Mouse (Mus musculus): ENCODE measurements around the gene Rgs6. TPM values are rescaled to one million over a fixed set of nuclear protein-coding genes. Genes with fewer than 3 reads are reported as not detected.

Gene Rgs6
- total and polyA plus RNA-seq, 2 experiments = 0.09 TPM; not detected in 1

DNA sequence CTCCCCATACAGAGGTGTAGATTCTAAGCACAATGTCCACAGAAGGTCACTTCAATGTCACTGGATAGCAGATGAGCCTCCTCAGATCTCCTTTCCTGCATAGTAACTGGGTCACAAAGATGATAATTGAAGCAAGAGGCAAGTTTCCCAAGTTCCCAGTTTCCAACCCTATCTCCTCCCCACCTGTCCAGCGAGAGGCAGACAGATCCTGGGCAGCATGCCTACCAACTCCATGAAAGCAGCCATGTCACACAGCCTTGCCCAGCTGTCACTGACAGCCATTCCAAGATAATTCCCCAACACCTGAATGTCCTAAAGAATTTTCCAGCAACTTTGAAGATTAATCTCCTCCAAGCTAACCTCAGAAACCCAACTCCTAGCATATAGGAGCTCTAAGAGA, 399.6 kb downstream of the Rgs6 start:
- DNase-seq (ENCODE audit: extremely low read depth, low read depth, low spot score) = no peak
- no peak overlapping the region for H3K4me3 ChIP-seq (ENCODE audit: insufficient read depth, low read depth, low read length)
- no peaks in the 10 kb centered on the region for H3K4me1 ChIP-seq (ENCODE audit: control insufficient read depth, insufficient read depth, low read length)
- 91% methylated on average over 1 of the region's 1 CpGs for WGBS
- TF ChIP-seq CTCF (IDR thresholded peaks at IDR 0.05; ENCODE audit: low read depth, low read length) (no peak), POLR2A (IDR thresholded peaks at IDR 0.05; ENCODE audit: extremely low read depth, insufficient read depth, low read length) (no peak)
- no peaks in the 10 kb centered on the region for H3K36me3 ChIP-seq (ENCODE audit: control insufficient read depth, insufficient read depth, low read length)
- no peak overlapping the region for H3K27ac ChIP-seq (replicated peaks; ENCODE audit: insufficient read depth, low read depth, low read length)
- no peak overlapping the region for H3K9ac ChIP-seq (ENCODE audit: low read depth, low read length)
- H3K79me2 ChIP-seq (ENCODE audit: control insufficient read depth, insufficient read depth, low read length) = no peaks in the 10 kb centered on the region
- no peaks in the 10 kb centered on the region for H3K27me3 ChIP-seq (ENCODE audit: control insufficient read depth, insufficient read depth, low read length)

GRCm38 (mm10) chr12:82993905-82994304, 405.8 kb downstream of the Rgs6 start:
- H3K36me3 ChIP-seq (ENCODE audit: control insufficient read depth, insufficient read depth, low read length) = no peaks in the 10 kb centered on the region
- no peaks in the 10 kb centered on the region for H3K4me1 ChIP-seq (ENCODE audit: control insufficient read depth, insufficient read depth, low read length)
- no peaks in the 10 kb centered on the region for H3K27me3 ChIP-seq (ENCODE audit: control insufficient read depth, insufficient read depth, low read length)
- H3K9ac ChIP-seq (ENCODE audit: low read depth, low read length) = no peak overlapping the region
- H3K79me2 ChIP-seq (ENCODE audit: control insufficient read depth, insufficient read depth, low read length) = no peaks in the 10 kb centered on the region
- 49% methylated on average over 4 of the region's 4 CpGs for WGBS
- no peak overlapping the region for H3K27ac ChIP-seq (replicated peaks; ENCODE audit: insufficient read depth, low read depth, low read length)
- no peak overlapping the region for H3K4me3 ChIP-seq (ENCODE audit: insufficient read depth, low read depth, low read length)
- no peak for TF ChIP-seq POLR2A (IDR thresholded peaks at IDR 0.05; ENCODE audit: extremely low read depth, insufficient read depth, low read length)
- no peak for TF ChIP-seq CTCF (IDR thresholded peaks at IDR 0.05; ENCODE audit: low read depth, low read length)
- no peak for DNase-seq (ENCODE audit: extremely low read depth, low read depth, low spot score)

DNA sequence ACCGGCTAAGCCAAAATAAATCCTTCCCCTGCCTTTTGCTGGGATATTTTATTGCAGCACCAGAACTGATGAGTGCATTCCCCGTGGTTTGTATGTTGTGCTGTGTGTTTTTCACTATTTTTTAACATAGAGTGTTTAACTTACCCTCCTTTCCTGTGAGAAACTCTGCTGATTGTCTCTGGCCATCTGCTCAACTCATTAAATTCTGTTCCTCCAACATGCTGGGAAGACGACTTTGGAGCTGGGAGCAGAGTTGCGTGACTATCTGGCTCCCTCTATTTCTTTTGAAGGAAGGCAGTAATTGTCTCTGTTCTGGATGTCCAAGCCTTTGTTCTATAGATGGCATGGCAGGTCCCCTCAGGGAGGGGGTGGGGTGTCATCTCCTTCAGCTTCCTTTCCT, 408.7 kb downstream of the Rgs6 start:
- H3K79me2 ChIP-seq (ENCODE audit: control insufficient read depth, insufficient read depth, low read length) = no peaks in the 10 kb centered on the region
- WGBS = 61% methylated on average over 4 of the region's 4 CpGs
- H3K27ac ChIP-seq (replicated peaks; ENCODE audit: insufficient read depth, low read depth, low read length) = no peak overlapping the region
- H3K4me1 ChIP-seq (ENCODE audit: control insufficient read depth, insufficient read depth, low read length) = no peaks in the 10 kb centered on the region
- H3K9ac ChIP-seq (ENCODE audit: low read depth, low read length) = no peak overlapping the region
- no peak for DNase-seq (ENCODE audit: extremely low read depth, low read depth, low spot score)
- H3K4me3 ChIP-seq (ENCODE audit: insufficient read depth, low read depth, low read length) = no peak overlapping the region
- TF ChIP-seq POLR2A (IDR thresholded peaks at IDR 0.05; ENCODE audit: extremely low read depth, insufficient read depth, low read length) (no peak), CTCF (IDR thresholded peaks at IDR 0.05; ENCODE audit: low read depth, low read length) (no peak)
- H3K36me3 ChIP-seq (ENCODE audit: control insufficient read depth, insufficient read depth, low read length) = no peaks in the 10 kb centered on the region
- no peaks in the 10 kb centered on the region for H3K27me3 ChIP-seq (ENCODE audit: control insufficient read depth, insufficient read depth, low read length)

GRCm38 (mm10) chr12:82998682-82999332, 410.7 kb downstream of the Rgs6 start:
- Histone ChIP-seq H3K36me3 (ENCODE audit: control insufficient read depth, insufficient read depth, low read length) (no peaks in the 10 kb centered on the region), H3K27ac (replicated peaks; ENCODE audit: insufficient read depth, low read depth, low read length) (no peak overlapping the region), H3K79me2 (ENCODE audit: control insufficient read depth, insufficient read depth, low read length) (no peaks in the 10 kb centered on the region), H3K4me3 (ENCODE audit: insufficient read depth, low read depth, low read length) (no peak overlapping the region), H3K9ac (ENCODE audit: low read depth, low read length) (no peak overlapping the region), H3K4me1 (ENCODE audit: control insufficient read depth, insufficient read depth, low read length) (no peaks in the 10 kb centered on the region), H3K27me3 (ENCODE audit: control insufficient read depth, insufficient read depth, low read length) (no peaks in the 10 kb centered on the region)
- 74% methylated on average over 10 of the region's 10 CpGs for WGBS
- peak; percentile 16 for DNase-seq (ENCODE audit: extremely low read depth, low read depth, low spot score)
- TF ChIP-seq CTCF (IDR thresholded peaks at IDR 0.05; ENCODE audit: low read depth, low read length) (no peak), POLR2A (IDR thresholded peaks at IDR 0.05; ENCODE audit: extremely low read depth, insufficient read depth, low read length) (no peak)

DNA sequence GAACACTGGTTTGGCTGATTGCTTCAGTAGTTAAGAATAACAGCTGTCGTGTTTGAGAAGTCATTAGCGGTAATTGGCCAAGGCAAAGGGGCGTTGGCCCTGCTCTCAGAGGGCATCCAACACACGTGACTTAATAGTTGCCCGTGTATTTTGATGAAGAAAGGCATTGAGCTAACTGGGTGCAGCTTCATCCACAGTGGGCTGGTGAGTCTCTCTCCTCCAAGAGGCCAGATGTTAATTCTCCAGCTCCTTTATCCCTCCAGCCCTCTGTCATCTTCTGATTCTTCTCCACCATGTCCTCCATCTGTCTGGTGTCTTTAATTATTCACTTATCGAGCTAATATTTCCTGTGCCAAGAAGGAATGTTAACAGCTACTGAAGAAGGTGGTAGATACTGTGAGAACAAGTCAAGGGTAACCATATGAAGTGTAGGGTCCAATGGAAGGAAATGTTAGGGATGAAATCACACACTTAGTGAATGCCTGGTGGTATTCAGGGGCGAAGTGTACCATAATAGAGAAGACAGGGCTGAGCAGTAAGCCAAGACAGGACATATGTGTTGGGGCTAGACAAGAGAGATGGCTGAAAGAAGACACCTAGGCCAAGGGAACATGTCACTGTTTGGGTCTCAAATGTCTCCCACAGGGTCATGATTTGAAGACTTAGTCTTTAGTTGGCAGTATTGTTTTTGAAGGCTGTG, 411.4 kb downstream of the Rgs6 start:
- 88% methylated on average over 7 of the region's 7 CpGs for WGBS

DNA sequence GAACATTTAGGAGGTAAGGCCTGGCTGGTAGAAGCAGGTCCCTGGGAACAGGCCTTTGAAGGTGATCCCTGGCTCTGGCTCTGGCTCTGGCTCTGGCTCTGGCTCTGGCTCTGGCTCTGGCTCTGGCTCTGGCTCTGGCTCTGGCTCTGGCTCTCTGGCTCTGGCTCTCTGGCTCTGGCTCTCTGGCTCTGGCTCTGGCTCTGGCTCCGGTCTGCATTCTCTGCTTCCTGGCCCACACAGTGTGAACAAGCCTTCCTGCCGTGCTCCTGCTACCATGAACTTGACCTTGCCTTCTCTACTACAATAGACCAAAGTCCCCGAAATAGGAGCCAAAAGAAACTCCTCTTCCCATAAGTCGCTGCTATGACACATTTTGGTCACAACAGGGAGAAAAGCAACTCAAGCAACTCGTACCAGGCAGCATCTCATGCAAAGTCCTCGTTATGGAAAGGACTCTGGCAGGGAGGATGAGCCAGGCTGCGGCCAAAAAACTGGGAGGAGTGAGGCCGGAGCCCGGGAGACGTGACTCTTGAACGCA, 412.0 kb downstream of the Rgs6 start:
- DNase-seq (ENCODE audit: extremely low read depth, low read depth, low spot score) = peak; percentile 76
- Histone ChIP-seq H3K36me3 (ENCODE audit: control insufficient read depth, insufficient read depth, low read length) (no peaks in the 10 kb centered on the region), H3K4me3 (ENCODE audit: insufficient read depth, low read depth, low read length) (no peak overlapping the region), H3K27me3 (ENCODE audit: control insufficient read depth, insufficient read depth, low read length) (no peaks in the 10 kb centered on the region), H3K4me1 (ENCODE audit: control insufficient read depth, insufficient read depth, low read length) (no peaks in the 10 kb centered on the region), H3K9ac (ENCODE audit: low read depth, low read length) (no peak overlapping the region), H3K79me2 (ENCODE audit: control insufficient read depth, insufficient read depth, low read length) (no peaks in the 10 kb centered on the region), H3K27ac (replicated peaks; ENCODE audit: insufficient read depth, low read depth, low read length) (no peak overlapping the region)
- no peak for TF ChIP-seq POLR2A (IDR thresholded peaks at IDR 0.05; ENCODE audit: extremely low read depth, insufficient read depth, low read length)
- TF ChIP-seq CTCF (IDR thresholded peaks at IDR 0.05; ENCODE audit: low read depth, low read length) = no peak
- WGBS = 64% methylated on average over 11 of the region's 11 CpGs

More for the DNA sequence above, 411.4 kb downstream of the Rgs6 start:
- Histone ChIP-seq H3K27me3 (ENCODE audit: control insufficient read depth, insufficient read depth, low read length) (no peaks in the 10 kb centered on the region), H3K4me1 (ENCODE audit: control insufficient read depth, insufficient read depth, low read length) (no peaks in the 10 kb centered on the region), H3K36me3 (ENCODE audit: control insufficient read depth, insufficient read depth, low read length) (no peaks in the 10 kb centered on the region), H3K27ac (replicated peaks; ENCODE audit: insufficient read depth, low read depth, low read length) (no peak overlapping the region), H3K4me3 (ENCODE audit: insufficient read depth, low read depth, low read length) (no peak overlapping the region), H3K9ac (ENCODE audit: low read depth, low read length) (no peak overlapping the region), H3K79me2 (ENCODE audit: control insufficient read depth, insufficient read depth, low read length) (no peaks in the 10 kb centered on the region)
- DNase-seq (ENCODE audit: extremely low read depth, low read depth, low spot score) = peak; percentile 34
- TF ChIP-seq POLR2A (IDR thresholded peaks at IDR 0.05; ENCODE audit: extremely low read depth, insufficient read depth, low read length) (no peak), CTCF (IDR thresholded peaks at IDR 0.05; ENCODE audit: low read depth, low read length) (no peak)
